Mouse (Mus musculus): ENCODE measurements at regions not wholly inside any gene's neighbourhood (a gene's known extent, or its start where the extent isn't known, plus 50 kb on each side); places are given as distances from the start of the nearest gene placed in this dataset.

DNA sequence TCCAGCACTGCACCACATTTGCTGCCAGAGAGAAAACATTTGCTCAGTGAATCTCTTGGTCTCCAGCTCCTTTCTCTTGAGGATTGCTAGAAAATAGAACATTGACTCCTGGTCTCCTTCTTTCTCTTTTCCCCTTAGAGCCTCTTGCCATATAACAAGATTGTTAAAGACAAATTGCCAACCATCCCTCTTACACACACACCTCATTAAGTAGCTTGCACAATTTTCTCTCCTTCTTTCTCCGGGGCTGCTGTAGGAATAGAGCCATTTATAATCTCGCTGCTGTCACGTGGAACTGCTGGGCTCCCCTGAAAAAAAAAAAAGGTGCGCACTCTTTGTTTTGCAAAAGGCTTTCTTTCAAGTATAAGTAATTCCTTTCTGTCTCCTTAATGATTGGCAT is 318.6 kb upstream of the Spred2 start:
- no peak overlapping the region for H3K4me3 ChIP-seq (ENCODE audit: low read depth, low read length)
- no peak for TF ChIP-seq CTCF (IDR thresholded peaks at IDR 0.05; ENCODE audit: low read depth, low read length)
- no peak for TF ChIP-seq POLR2A (IDR thresholded peaks at IDR 0.05; ENCODE audit: insufficient read depth, low read length)
- no peak for TF ChIP-seq EP300 (IDR thresholded peaks at IDR 0.05; ENCODE audit: insufficient read depth, low read depth, low read length)
- no peaks in the 10 kb centered on the region for H3K36me3 ChIP-seq (ENCODE audit: control insufficient read depth, insufficient read depth, low read length, poor library complexity, severe bottlenecking)
- peaks cover 1% of the 10 kb centered on the region; the same call in 1 of the 2 replicates for H3K27me3 ChIP-seq (ENCODE audit: control insufficient read depth, insufficient read depth, low read length, poor library complexity, severe bottlenecking)
- no peak overlapping the region for H3K27ac ChIP-seq (ENCODE audit: insufficient read depth, low read length)
- no peaks in the 10 kb centered on the region for H3K9me3 ChIP-seq (replicated peaks; ENCODE audit: control insufficient read depth, insufficient read depth, low read length, poor library complexity, severe bottlenecking)
- H3K4me1 ChIP-seq (ENCODE audit: control insufficient read depth, insufficient read depth, low read length): no peaks in the 10 kb centered on the region
- H3K9ac ChIP-seq (ENCODE audit: low read depth, poor library complexity, severe bottlenecking): no peak overlapping the region

DNA sequence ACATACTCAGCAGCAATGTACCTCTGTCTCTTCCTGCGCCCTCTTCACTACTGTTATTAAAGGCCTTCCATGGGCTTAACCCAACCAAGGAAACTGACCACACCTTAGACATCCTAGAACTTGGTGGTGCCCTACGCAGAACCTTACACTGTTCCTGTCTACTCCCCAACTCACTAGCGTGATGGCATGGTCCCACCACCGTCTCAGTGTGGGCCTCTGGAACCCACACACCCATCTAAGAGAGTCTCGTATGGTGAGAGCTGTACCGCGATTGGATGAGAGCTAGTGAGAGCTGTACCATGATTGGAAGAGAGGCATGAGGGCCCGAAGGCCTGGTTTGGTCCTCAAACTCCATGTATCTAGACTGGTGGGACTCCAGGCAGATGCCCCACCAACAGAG is 317.2 kb upstream of the Spred2 start:
- Histone ChIP-seq H3K4me1 (ENCODE audit: control insufficient read depth, insufficient read depth, low read length) (no peaks in the 10 kb centered on the region), H3K27me3 (ENCODE audit: control insufficient read depth, insufficient read depth, low read length, poor library complexity, severe bottlenecking) (no peaks in the 10 kb centered on the region), H3K4me3 (ENCODE audit: low read depth, low read length) (no peak overlapping the region), H3K27ac (ENCODE audit: insufficient read depth, low read length) (no peak overlapping the region), H3K9me3 (replicated peaks; ENCODE audit: control insufficient read depth, insufficient read depth, low read length, poor library complexity, severe bottlenecking) (no peaks in the 10 kb centered on the region), H3K36me3 (ENCODE audit: control insufficient read depth, insufficient read depth, low read length, poor library complexity, severe bottlenecking) (no peaks in the 10 kb centered on the region), H3K9ac (ENCODE audit: low read depth, poor library complexity, severe bottlenecking) (no peak overlapping the region)
- TF ChIP-seq EP300 (IDR thresholded peaks at IDR 0.05; ENCODE audit: insufficient read depth, low read depth, low read length) (no peak), CTCF (IDR thresholded peaks at IDR 0.05; ENCODE audit: low read depth, low read length) (no peak), POLR2A (IDR thresholded peaks at IDR 0.05; ENCODE audit: insufficient read depth, low read length) (no peak)

DNA sequence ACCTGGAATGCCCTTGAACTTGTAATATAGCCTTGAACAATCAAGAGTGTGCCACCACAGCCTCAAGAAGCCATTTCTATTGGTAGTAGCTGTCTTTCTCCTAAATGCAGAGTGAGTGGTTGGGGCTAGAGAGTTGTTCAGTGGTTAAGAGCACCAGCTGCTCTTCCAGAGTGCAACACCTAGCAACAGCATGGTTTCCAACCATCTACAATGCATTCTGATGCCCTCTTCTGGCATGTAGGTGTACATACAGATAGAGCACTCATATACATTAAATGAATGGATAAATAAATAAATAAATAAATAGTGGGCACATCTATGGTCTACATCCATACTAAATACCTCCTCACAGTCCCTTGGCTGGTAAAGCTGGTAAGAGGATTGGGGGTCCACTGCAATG is 316.2 kb upstream of the Spred2 start:
- no peaks in the 10 kb centered on the region for H3K36me3 ChIP-seq (ENCODE audit: control insufficient read depth, insufficient read depth, low read length, poor library complexity, severe bottlenecking)
- H3K27ac ChIP-seq (ENCODE audit: insufficient read depth, low read length): no peak overlapping the region
- H3K9me3 ChIP-seq (replicated peaks; ENCODE audit: control insufficient read depth, insufficient read depth, low read length, poor library complexity, severe bottlenecking): no peaks in the 10 kb centered on the region
- H3K4me1 ChIP-seq (ENCODE audit: control insufficient read depth, insufficient read depth, low read length): no peaks in the 10 kb centered on the region
- H3K9ac ChIP-seq (ENCODE audit: low read depth, poor library complexity, severe bottlenecking): no peak overlapping the region
- H3K27me3 ChIP-seq (ENCODE audit: control insufficient read depth, insufficient read depth, low read length, poor library complexity, severe bottlenecking): no peaks in the 10 kb centered on the region
- no peak overlapping the region for H3K4me3 ChIP-seq (ENCODE audit: low read depth, low read length)
- TF ChIP-seq EP300 (IDR thresholded peaks at IDR 0.05; ENCODE audit: insufficient read depth, low read depth, low read length): no peak
- TF ChIP-seq CTCF (IDR thresholded peaks at IDR 0.05; ENCODE audit: low read depth, low read length): no peak
- TF ChIP-seq POLR2A (IDR thresholded peaks at IDR 0.05; ENCODE audit: insufficient read depth, low read length): no peak

DNA sequence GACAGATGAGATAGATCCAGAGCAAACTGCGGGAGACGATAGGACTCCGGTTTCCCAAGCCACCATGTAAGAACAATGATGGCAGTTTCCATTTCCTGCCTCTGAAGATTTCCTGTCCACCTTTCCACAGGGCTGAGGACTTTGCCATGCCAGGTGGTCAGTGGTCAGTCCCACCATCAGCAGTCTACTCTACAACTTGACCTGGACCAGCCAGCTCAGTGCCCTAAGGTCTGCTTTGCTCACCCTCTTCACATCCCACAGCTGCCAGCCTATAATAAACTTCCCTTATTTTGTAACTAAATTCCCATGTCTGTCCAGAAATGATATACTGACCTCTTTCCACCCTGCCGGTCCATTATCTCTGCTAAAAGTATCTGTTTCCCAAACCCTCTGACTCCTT is 315.7 kb upstream of the Spred2 start:
- H3K27ac ChIP-seq (ENCODE audit: insufficient read depth, low read length): no peak overlapping the region
- TF ChIP-seq CTCF (IDR thresholded peaks at IDR 0.05; ENCODE audit: low read depth, low read length) (no peak), EP300 (IDR thresholded peaks at IDR 0.05; ENCODE audit: insufficient read depth, low read depth, low read length) (no peak), POLR2A (IDR thresholded peaks at IDR 0.05; ENCODE audit: insufficient read depth, low read length) (no peak)
- no peaks in the 10 kb centered on the region for H3K4me1 ChIP-seq (ENCODE audit: control insufficient read depth, insufficient read depth, low read length)
- no peaks in the 10 kb centered on the region for H3K36me3 ChIP-seq (ENCODE audit: control insufficient read depth, insufficient read depth, low read length, poor library complexity, severe bottlenecking)
- no peak overlapping the region for H3K4me3 ChIP-seq (ENCODE audit: low read depth, low read length)
- H3K27me3 ChIP-seq (ENCODE audit: control insufficient read depth, insufficient read depth, low read length, poor library complexity, severe bottlenecking): no peaks in the 10 kb centered on the region
- no peaks in the 10 kb centered on the region for H3K9me3 ChIP-seq (replicated peaks; ENCODE audit: control insufficient read depth, insufficient read depth, low read length, poor library complexity, severe bottlenecking)
- H3K9ac ChIP-seq (ENCODE audit: low read depth, poor library complexity, severe bottlenecking): no peak overlapping the region

DNA sequence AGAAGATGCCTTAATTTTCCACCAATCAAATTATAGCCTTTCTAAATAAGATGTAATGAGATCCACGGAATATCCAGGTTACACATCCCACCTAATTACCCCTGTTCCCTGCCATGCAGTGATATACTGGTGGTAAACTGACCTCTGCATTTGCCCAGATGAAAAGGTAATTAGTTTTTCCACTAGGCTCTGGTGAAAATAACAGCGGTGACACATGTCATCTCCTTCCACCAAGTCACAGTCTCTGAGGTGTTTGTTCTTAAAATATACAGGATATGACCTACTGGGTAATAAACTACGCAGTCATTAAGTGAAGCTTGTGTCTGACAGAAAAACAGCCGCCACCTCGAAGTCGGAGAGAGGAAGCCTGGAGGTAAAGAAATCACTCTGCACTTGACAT is 313.6 kb upstream of the Spred2 start:
- H3K27me3 ChIP-seq (ENCODE audit: control insufficient read depth, insufficient read depth, low read length, poor library complexity, severe bottlenecking): no peaks in the 10 kb centered on the region
- no peak overlapping the region for H3K4me3 ChIP-seq (ENCODE audit: low read depth, low read length)
- H3K9me3 ChIP-seq (replicated peaks; ENCODE audit: control insufficient read depth, insufficient read depth, low read length, poor library complexity, severe bottlenecking): no peaks in the 10 kb centered on the region
- no peaks in the 10 kb centered on the region for H3K36me3 ChIP-seq (ENCODE audit: control insufficient read depth, insufficient read depth, low read length, poor library complexity, severe bottlenecking)
- TF ChIP-seq POLR2A (IDR thresholded peaks at IDR 0.05; ENCODE audit: insufficient read depth, low read length): no peak
- no peak for TF ChIP-seq EP300 (IDR thresholded peaks at IDR 0.05; ENCODE audit: insufficient read depth, low read depth, low read length)
- TF ChIP-seq CTCF (IDR thresholded peaks at IDR 0.05; ENCODE audit: low read depth, low read length): no peak
- H3K4me1 ChIP-seq (ENCODE audit: control insufficient read depth, insufficient read depth, low read length): no peaks in the 10 kb centered on the region
- H3K9ac ChIP-seq (ENCODE audit: low read depth, poor library complexity, severe bottlenecking): no peak overlapping the region
- H3K27ac ChIP-seq (ENCODE audit: insufficient read depth, low read length): no peak overlapping the region

DNA sequence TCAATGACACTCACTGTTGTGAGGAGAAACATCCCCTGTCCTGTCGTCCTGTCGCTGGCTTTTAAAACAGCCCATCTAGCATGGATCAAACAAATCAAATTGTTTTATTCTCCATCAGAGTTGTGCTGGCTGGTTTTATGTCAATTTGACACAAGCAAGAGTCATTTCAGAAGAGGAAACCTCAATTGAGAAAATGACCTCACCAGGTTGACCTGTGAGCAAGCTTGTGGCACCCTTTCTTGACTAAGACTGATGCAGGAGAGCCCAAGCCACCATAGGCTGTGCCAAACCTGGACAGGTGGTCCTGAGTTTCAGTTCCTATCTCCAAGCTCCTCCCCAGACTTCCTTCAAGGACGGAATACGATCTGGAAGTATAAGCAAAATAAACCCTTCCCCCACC is 313.0 kb upstream of the Spred2 start:
- no peaks in the 10 kb centered on the region for H3K9me3 ChIP-seq (replicated peaks; ENCODE audit: control insufficient read depth, insufficient read depth, low read length, poor library complexity, severe bottlenecking)
- H3K27ac ChIP-seq (ENCODE audit: insufficient read depth, low read length): no peak overlapping the region
- no peaks in the 10 kb centered on the region for H3K36me3 ChIP-seq (ENCODE audit: control insufficient read depth, insufficient read depth, low read length, poor library complexity, severe bottlenecking)
- no peak overlapping the region for H3K9ac ChIP-seq (ENCODE audit: low read depth, poor library complexity, severe bottlenecking)
- no peaks in the 10 kb centered on the region for H3K27me3 ChIP-seq (ENCODE audit: control insufficient read depth, insufficient read depth, low read length, poor library complexity, severe bottlenecking)
- no peaks in the 10 kb centered on the region for H3K4me1 ChIP-seq (ENCODE audit: control insufficient read depth, insufficient read depth, low read length)
- TF ChIP-seq CTCF (IDR thresholded peaks at IDR 0.05; ENCODE audit: low read depth, low read length) (no peak), POLR2A (IDR thresholded peaks at IDR 0.05; ENCODE audit: insufficient read depth, low read length) (no peak), EP300 (IDR thresholded peaks at IDR 0.05; ENCODE audit: insufficient read depth, low read depth, low read length) (no peak)
- no peak overlapping the region for H3K4me3 ChIP-seq (ENCODE audit: low read depth, low read length)
